Mouse (Mus musculus): ENCODE data around the gene Hnrnpf. TPM values are rescaled to one million over a fixed set of nuclear protein-coding genes. Genes with fewer than 3 reads are reported as not detected.
"Not testable (repeated sequence)": the region's sequence is repeated elsewhere in the genome, so short reads cannot be mapped to it uniquely, and the experiment has no call there.

Gene Hnrnpf
- 100 to 1,000 TPM; 134 to 153 TPM for total RNA-seq (2021)
- long read RNA-seq, experiment 1, transcript Hnrnpf-208 (4 exons, 956 nt): major isoform, 25 of 118 reads
- long read RNA-seq, experiment 1, transcript Hnrnpf-209 (3 exons, 2,280 nt): minor isoform, 22 of 118 reads
- long read RNA-seq, experiment 1, transcript Hnrnpf-201 (4 exons, 2,147 nt): minor isoform, 24 of 118 reads
- long read RNA-seq, experiment 1, partial matches to known transcripts: 41 of 118 reads
- long read RNA-seq, experiment 1, other reads (novel, unspliced or antisense): 3 of 118 reads
- long read RNA-seq, experiment 2, transcript Hnrnpf-201 (4 exons, 2,147 nt): major isoform, 38 of 173 reads
- long read RNA-seq, experiment 2, transcript Hnrnpf-209 (3 exons, 2,280 nt): minor isoform, 31 of 173 reads
- long read RNA-seq, experiment 2, transcript Hnrnpf-210 (1 exons, 1,922 nt): minor isoform, 5 of 173 reads
- long read RNA-seq, experiment 2, transcript Hnrnpf-208 (4 exons, 956 nt): minor isoform, 30 of 173 reads
- long read RNA-seq, experiment 2, partial matches to known transcripts: 54 of 173 reads
- long read RNA-seq, experiment 2, other reads (novel, unspliced or antisense): 13 of 173 reads

DNA sequence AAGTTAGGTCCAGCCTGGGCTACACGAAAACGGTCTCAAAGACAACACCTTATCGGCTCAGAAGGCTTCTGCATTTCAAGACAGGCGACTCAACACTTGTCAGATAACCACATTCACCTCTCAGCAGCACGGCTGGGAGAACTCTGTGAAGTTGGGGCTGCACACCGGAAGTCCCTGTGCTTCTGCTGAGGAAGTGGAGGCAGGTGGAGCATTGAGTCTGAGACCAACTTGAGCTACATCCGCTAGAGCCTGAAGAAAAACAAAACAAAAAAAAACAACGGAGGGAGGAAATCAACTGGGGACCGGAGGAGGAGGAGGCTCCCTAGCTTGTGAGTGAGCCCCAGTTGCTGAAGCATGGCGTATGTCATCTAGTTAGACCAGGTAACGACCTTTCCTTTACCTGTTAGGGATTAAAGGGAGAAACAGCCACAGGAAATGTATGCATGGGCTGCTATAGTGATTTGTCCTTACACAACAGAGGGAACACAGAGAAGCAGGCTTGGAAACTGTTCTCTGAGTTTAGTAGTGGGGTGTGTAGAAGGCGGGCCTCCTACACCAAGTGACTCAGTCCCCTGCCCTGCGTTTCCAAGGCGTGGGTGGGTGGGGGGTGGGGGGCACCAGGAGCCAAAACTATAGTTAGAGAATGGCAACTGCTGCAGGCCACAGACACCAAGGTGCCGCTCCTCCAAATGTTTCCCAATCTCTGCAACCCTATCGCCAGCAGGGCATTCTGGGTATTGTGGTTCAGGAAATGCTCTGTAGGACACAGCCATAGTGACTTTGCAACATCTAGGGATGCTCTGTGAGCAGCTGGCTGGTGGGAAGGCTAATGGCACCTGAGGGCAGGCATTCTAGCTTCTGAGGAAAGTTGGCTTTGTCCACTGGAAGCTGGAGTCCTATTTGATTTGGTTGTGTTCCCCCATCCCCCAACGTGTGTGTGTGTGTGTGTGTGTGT, at the start of gene Hnrnpf:
Gene Hnrnpf, plus strand, starts transcription at position 199 of the 955 bp plus-strand sequence.
- intact Hi-C loops (cut with DNase I; ENCODE audit: low total_unique reads): no loop called here
- no peak for DNase-seq

DNA sequence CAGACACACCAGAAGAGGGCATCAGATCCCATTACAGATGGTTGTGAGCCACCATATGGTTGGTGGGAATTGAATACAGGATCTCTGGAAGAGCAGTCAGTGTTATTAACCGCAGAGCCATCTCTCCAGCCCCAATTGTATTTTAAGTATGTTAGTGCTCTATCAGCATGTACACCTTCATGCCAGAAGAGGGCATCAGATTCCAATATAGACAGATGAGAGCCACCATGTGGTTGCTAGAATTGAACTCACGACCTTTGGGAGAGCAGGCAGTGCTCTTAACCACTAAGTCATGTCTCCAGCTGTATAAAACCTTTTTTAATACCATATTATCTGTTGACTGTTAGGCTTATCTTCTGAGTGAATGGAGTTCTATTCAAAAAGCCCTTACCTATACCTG, 48.4 kb upstream of the Hnrnpf start:
- intact Hi-C loops (cut with DNase I; ENCODE audit: low total_unique reads): no loop called here
- no peak for DNase-seq

DNA sequence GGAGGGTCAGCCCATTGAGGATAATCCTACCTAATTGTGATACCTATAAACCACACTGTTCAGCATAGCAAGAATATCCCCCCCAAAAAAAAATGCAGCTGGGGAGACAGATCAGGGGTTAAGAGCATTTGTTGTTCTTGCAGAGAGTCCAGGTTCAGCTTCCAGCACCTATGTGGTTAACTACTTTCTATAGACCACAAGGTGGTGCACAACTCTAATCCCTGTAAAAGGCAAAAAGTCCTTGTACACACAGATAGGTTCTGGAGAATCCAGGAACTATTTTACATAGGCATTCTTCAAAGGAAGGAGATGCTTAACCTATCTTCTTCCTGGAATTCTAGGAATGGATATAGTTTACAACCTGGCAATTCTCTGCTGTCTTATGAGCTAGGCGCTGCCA, 42.1 kb upstream of the Hnrnpf start:
- intact Hi-C loops (cut with DNase I; ENCODE audit: low total_unique reads): no loop called here
- DNase-seq: no peak

DNA sequence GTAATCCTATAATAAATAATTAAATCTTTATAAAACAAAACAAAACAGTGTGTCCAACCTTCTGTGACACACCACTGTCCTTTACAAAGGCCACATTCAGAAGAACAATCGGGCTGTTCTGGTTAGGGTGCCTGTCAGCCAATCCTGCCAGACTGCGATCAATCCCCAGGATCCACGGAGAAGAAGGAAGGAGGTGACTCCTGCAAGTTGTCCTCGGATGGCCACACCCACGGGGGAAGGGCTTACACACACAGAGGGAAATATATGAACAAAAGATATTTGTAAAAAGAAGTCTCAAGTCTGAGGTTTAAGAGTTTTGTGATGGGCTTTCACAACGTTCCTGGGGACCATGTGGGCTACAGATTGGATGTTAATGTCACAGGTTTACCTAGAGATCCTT, 38.3 kb upstream of the Hnrnpf start, which contains the start of gene Zfp239:
Gene Zfp239, plus strand, starts transcription at position 253 of the 400 bp plus-strand sequence.
- DNase-seq: no peak
- intact Hi-C loops (cut with DNase I; ENCODE audit: low total_unique reads): no loop called here

DNA sequence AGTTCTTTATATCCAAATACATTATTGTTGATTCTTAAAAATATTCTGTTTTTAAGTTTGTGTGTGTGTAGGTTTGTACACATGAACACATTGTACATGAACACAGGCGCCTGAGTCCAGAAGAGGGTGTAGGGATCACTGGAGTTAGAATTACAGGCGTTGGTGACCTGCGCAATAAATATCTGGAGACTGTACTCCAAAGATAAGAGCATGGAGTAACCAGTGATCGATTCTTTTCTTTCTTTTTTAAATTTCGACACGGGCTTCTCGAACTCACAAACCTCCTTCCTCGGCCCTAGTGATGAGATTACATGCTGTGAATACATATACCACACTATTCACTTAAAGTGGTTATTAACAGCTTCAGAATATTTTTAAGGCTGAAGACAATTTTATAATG, 37.7 kb upstream of the Hnrnpf start:
- intact Hi-C loops (cut with DNase I; ENCODE audit: low total_unique reads): no loop called here
- DNase-seq: no peak

DNA sequence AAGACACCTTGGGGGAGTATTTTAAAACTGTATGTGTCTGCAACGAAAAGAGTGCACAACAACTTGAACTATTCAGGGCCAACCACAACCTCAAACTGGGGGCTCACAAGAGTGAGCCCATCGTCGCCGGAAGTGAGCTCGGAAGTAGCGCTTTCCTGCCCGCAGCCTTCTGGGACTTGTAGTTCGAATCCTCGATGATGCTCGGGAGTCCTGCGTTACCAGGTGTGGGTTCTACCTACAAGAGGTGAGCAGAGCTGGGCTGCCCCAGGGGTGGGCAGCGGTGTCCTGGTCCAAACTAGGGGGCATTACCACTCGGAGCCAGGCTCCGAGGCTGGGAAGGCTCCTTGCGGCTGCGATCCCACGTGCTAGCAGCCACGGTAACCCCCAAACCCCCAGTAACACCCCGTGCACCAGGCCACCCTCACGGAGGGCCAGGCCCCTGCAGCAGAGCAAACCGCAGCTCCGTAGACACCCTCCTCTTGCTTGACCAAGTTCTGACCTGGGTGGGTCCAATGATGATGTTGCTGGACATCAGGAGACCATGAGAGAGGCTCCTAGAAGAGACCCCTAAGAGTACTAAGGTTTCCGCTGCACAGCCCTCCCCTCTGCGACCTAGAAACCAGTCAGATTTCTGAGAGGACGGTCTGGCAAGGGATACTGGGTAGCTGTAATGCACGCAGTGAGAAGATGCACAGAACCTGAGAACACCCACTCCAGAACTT, 37.1 kb upstream of the Hnrnpf start:
- DNase-seq: peak; percentile 40
- intact Hi-C loops (cut with DNase I; ENCODE audit: low total_unique reads): no loop called here

DNA sequence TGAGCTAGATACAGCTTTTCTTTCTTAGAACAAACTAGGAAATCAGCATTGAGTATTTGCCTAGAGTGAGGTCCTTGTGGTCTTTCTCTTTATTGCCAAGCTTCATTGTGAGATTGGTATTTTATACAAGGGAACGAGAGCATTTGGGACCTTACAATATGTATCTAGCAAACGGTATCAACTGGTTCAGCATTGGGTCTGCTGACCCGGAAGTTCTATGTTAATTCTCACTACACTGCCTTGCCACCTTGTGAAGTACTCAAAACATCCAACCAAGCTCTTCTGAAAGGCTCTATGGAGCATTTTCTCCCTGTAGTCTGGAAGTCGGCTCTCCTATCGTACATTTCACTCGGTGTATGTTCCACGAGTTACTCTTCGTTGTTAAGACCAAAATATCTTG, 36.4 kb upstream of the Hnrnpf start:
- intact Hi-C loops (cut with DNase I; ENCODE audit: low total_unique reads): no loop called here
- DNase-seq: no peak

DNA sequence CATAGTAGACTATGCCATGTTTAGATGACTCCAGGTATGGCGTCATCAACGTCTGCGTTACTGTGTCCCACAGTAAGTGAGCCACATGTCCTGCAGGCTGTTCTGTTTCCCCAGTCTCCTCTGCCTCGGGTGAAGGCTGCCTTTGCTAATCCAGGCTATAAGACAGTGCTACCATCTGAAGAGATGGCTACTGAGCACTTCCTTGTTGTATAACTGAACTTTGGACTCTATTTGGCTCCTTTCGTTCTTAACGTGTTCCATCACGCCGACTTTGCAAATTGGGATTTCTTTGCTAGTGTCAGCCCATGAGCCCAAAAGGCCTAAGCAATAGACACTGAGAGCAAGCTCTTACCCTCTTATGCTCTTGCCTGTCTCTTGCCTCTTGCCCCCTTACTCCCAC, 31.9 kb upstream of the Hnrnpf start:
- no peak for DNase-seq
- intact Hi-C loops (cut with DNase I; ENCODE audit: low total_unique reads): no loop called here

DNA sequence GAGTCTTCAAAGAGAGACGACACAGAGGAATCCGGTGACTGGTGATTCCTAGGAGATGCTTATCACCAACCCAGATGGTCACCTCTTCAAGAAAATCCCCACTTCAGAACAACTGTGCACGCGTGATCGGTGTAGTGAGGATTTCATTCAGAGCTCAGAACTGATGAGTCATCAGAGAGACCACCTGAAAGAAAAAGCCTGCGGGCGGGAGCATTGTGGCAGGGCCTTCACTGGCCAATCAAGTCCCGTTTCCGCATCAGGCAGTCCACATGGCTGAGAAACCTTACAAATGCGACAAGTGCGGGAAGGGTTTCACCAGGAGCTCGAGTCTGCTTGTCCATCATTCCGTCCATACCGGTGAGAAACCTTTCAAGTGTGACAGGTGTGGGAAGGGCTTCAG, 29.1 kb upstream of the Hnrnpf start:
- intact Hi-C loops (cut with DNase I; ENCODE audit: low total_unique reads): no loop called here
- DNase-seq: no peak

DNA sequence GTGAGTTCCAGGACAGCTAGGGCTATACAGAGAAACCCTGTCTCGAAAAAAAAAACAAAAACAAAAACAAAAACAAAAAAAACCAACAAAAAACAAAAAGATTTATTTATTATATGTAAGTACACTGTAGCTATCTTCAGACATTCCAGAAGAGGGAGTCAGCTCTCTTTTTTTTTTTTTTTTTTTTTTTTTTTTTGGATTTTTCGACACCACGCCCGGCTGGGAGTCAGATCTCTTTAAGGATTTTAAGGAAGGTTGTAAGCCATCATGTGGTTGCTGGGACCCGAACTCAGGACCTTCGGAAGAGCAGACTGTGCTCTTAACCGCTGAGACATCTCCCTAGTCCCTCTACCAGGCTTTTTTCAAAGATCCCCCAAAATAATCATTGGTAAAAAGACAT, 26.7 kb upstream of the Hnrnpf start:
- DNase-seq; intact Hi-C loops (cut with DNase I; ENCODE audit: low total_unique reads): not testable (repeated sequence)

DNA sequence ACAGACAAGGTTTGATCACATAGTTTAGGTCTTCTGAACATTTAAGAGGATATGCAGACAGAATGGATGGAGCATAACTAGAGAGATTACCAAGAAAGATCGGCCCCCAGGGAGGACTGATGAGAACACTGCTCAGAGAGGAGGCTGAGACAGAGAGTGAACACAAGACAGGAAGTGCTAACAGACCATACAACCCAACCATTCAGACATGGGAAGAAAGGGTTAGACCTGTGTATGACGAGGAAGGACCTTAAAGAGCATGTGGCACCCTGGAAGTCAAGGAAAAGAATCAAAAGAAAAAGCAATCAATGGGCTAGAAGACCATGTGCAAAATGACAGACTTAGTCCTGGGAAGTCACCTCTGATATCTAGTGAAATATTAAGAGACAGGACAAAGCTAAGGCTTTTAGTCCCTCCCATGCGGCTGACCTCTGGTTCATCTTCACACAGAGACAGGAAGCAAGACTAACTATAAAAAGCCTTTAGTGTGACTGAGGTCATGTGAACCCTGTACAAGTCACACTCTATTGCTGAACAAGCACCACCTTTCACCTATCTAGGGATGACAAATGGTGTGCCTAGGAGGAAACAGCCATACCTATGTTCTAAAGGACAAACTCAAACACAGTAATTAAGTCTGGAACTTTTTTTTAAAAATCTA, 25.4 kb upstream of the Hnrnpf start:
- DNase-seq: no peak
- intact Hi-C loops (cut with DNase I; ENCODE audit: low total_unique reads): no loop called here

DNA sequence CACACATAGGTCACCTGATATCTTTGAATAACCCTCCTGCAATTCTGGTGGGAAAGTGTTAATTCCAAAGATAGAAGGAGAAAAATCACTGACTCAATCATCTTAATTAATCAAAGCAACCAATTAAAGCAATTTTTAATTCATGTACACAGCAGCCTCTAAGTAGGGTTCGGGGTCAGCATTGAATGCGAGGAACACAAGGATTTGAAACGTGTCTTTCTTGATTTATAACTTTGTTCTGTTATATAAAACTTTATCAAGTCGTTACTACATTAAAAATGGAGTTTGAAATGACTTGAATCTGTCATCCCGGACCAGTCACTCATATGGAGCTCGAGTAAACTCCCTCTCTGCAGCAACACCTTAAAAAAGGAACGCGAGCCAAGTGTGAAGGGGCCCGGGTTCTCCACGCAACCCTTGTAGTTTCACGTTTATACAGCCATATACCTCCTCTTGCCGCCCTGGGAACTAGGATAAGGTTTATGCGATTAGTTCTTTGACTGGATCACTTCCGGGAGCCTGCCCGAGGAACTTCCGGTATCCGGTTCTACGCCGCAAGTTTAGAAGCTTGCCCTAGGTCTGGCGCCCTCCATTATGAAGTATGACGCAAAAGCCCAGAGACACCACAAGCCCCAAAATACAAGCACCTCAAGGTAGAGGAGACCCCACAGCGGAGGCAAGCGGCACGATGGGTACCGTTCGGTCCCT, 21.3 kb upstream of the Hnrnpf start:
- intact Hi-C loops (cut with DNase I; ENCODE audit: low total_unique reads): no loop called here
- peak; percentile 85 for DNase-seq

DNA sequence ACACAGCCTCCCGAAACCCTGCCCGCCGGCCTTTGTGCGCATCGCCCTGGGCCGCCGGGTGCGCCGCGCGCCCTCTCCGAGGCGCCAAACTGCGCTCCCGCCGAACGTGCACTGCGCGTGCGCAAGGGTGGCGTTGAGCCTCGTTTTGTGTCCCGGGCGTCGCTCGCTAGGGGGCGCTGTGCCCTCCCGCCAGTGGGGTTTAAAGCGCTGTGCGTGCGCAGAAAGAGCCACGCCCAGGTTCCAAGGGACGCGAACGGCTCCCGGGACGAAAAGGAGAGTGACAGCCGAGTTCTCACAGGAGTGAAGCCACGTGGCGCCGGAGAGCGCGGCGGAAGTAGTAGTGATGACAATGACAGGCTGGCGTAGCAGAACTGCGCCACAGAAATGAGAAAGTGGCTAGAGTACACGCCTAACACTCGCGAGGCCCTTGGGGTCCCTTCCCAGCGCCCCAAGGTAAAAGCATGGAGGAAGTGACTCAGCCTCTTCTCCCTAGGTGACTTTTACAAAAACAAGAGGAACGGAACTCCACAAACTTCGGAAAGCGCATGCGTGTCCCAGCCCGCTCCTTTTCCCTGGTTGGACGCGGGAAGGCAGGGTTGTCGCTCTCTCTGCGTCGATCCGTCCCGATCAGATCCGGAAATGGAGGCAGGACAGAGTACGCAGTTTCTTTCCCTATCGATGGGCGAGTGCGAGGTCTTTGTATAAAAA, 20.6 kb upstream of the Hnrnpf start:
- intact Hi-C loops (cut with DNase I; ENCODE audit: low total_unique reads): no loop called here
- peak; percentile 99 for DNase-seq

DNA sequence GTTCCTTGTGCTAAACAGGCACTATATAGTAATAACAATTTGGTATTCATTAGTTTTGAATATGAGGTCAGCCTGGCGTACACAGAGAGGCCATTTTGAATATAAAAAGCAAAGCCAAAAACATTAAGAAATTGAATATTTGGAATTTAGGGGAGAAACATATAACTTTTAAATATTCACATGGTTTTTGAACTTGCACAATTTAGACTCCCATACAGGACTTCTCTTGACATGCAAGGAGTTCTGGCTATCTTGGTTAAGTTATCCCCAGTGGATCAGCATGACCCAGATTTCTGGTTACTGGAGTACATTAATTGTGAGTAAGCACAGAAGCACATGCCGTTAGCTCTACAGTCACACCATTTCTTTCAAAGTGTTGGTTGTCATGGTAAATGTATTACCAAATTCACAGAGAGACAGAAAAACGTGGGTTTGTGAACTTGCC, 19.7 kb upstream of the Hnrnpf start:
- intact Hi-C loops (cut with DNase I; ENCODE audit: low total_unique reads): no loop called here
- DNase-seq: no peak

DNA sequence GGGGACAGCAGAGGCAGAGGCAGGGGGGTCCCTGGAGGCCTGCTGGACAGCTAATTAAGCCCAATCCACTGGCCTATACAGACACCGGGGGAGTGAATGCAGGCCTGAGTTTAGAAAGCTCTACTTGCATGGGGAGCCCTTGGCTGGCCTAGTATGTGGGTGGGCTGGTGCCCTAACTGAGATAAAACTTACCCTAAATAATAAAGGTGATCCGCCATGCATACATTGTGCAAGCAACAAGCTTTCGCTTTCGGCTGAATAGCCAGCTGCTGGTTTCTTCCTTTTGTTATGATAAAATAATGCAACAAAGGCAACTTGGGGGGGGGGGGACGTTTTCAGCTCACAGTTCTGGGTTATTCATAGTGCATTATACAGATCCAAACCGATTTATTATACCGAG, 18.9 kb upstream of the Hnrnpf start:
- no peak for DNase-seq
- intact Hi-C loops (cut with DNase I; ENCODE audit: low total_unique reads): no loop called here

DNA sequence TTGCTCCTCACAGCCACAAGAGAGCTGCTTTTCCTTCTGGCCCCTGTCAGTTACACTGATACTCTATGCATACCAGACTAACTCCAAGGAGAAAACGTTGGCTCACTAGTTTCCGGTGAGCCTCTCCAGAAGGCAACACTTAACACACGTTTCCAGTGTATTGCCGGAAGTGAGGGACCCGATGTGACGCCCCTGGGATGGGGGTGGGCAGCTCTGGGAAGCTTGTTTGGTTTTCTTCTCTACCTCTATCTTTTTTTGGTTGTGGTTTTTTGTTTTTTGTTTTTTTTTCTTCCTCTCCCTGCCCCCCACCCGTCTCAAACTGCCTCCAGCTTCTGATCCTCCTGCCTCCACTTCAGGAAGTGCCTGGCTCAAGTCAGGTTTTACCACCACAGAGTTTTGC, 18.1 kb upstream of the Hnrnpf start:
- no peak for DNase-seq
- intact Hi-C loops (cut with DNase I; ENCODE audit: low total_unique reads): no loop called here

DNA sequence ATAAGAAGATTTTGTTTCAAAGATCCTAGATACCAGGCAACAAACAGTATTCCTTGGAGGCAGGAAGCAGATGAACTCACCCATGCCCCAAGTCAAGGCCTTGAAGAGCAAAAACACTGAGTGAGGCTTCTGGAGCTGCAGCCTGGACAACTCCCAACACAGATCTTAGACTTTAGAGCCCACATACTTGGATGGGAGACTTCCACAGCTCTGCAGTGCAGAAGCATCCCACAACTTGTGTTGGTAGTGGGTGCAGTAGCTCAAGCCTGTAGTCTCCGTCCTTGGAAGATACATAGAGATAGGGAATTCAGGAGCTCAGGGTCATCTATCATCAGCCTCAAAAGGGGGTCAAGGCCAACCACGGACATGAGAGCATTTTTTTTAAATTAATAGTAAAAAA, 14.2 kb upstream of the Hnrnpf start:
- intact Hi-C loops (cut with DNase I; ENCODE audit: low total_unique reads): no loop called here
- no peak for DNase-seq

DNA sequence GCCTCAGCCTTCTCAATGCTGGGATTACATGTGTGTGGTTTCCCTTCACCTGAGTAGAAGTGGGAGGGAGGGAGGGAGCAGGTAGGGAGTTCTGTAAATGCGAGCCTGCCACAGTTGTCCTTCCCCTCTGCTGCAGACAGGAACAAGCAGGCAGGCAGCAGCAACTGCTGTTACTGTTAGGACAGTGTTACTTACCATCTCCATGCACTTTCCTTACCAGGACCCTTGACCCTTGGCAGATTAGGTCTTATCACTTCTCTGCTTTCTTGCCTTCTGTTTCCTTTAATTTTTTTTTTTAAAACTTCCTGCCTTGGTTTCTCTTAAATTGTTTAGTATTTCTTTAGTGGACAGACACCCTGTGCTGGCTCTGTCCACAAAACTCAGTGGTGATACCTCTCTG, 12.1 kb upstream of the Hnrnpf start:
- intact Hi-C loops (cut with DNase I; ENCODE audit: low total_unique reads): no loop called here
- no peak for DNase-seq

Data from gastrocnemius, postnatal 14 days (tissue).